Mouse (Mus musculus) limb, embryonic 11.5 days (tissue): ENCODE measurements around the gene Zfp882. TPM values are rescaled to one million over a fixed set of nuclear protein-coding genes. Genes with fewer than 3 reads are reported as not detected.

Experiments
- ATAC-seq: fragments of 200-750 bp; cut with Nextera tagmentation; 2 replicates; pipeline ENCODE4 v1.8.0; 2017; ENCODE audit warnings: low read depth; ENCODE audit not compliant: insufficient number of reproducible peaks, low FRiP score, low TSS enrichment
- DNase-seq: peaks from one replicate; pipeline ENCODE4 v3.0.0-alpha.2; 2015; ENCODE audit warnings: low spot score
- H3K27ac ChIP-seq: fragments of 300-500 bp; sonication (generic); replicated peaks from 2 replicates; pipeline ENCODE4 v1.5.1; 2014; ENCODE audit warnings: low read depth, mild to moderate bottlenecking, low read length
- H3K27me3 ChIP-seq: fragments of 300-500 bp; sonication (generic); 2 replicates; pipeline ENCODE4 v1.6.1; 2014; ENCODE audit warnings: mild to moderate bottlenecking, low read length, mixed read lengths; ENCODE audit not compliant: control insufficient read depth, insufficient read depth
- H3K36me3 ChIP-seq: fragments of 300-500 bp; sonication (generic); 2 replicates; pipeline ENCODE4 v1.6.1; 2014; ENCODE audit warnings: mild to moderate bottlenecking, low read length, moderate library complexity, mixed read lengths; ENCODE audit not compliant: control insufficient read depth, insufficient read depth
- H3K4me1 ChIP-seq: fragments of 300-500 bp; sonication (generic); 2 replicates; pipeline ENCODE4 v1.6.1; 2014; ENCODE audit warnings: low read length, mixed read lengths; ENCODE audit not compliant: control insufficient read depth, insufficient read depth
- H3K4me2 ChIP-seq: fragments of 300-500 bp; sonication (generic); 2 replicates; pipeline ENCODE4 v1.6.1; 2014; ENCODE audit warnings: low read depth, mild to moderate bottlenecking, moderate library complexity; ENCODE audit not compliant: severe bottlenecking
- H3K4me3 ChIP-seq: fragments of 300-500 bp; sonication (generic); 2 replicates; pipeline ENCODE4 v1.5.1; 2014; ENCODE audit warnings: low read depth, low read length
- H3K9ac ChIP-seq: fragments of 300-500 bp; sonication (generic); 2 replicates; pipeline ENCODE4 v1.6.1; 2014; ENCODE audit warnings: mild to moderate bottlenecking, low read length
- H3K9me3 ChIP-seq: fragments of 300-500 bp; sonication (generic); 2 replicates; pipeline ENCODE4 v1.6.1; 2016; ENCODE audit warnings: low read length; ENCODE audit not compliant: control insufficient read depth
- WGBS: fragments of 180-500 bp; shearing (Covaris S2); extraction: QIAGEN DNeasy Blood & Tissue Kit; methylation state at CpG from one replicate; pipeline ENCODE4 v1.1.7; 2014; 5-methylcytosine and 5-hydroxymethylcytosine counted together
- polyA plus RNA-seq: library from polyadenylated mRNA; unstranded; fragments of >200 nt; fragmentation: Nextera tagmentation; extraction: Ambion mirVana; gene quantifications from 2 replicates; pipeline ENCODE4 v1.2.1, GENCODE M21; 2014

Zfp882 gene
- polyA plus RNA-seq, 1 experiment from 2014 or later = 5.4 TPM

DNA sequence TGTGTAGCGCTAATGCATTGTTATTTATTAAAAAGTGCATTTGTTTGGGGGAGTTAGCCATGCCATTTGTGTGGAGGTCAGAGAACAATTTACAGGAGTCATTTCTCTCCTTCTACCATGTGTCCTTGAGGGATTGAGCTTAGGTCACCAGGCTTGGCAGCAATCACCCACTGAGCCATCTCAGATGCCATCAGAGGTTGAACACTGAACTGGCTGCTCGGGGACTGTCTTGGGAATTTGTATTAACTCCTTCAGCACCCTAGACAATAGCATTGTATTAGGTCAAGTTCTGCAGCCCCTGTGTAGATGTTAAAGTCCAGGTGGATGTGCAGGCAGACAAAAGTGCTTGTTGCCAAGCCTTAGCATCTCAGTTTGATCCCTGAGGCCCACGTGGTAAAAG lies 55.6 kb downstream of the Zfp882 start:
- Histone ChIP-seq H3K27ac (no peak overlapping the region), H3K9me3 (no peaks in the 10 kb centered on the region), H3K9ac (no peak overlapping the region), H3K4me1 (no peaks in the 10 kb centered on the region), H3K4me3 (no peak overlapping the region), H3K27me3 (no peaks in the 10 kb centered on the region), H3K36me3 (peaks cover 25% of the 10 kb centered on the region), H3K4me2 (no peak overlapping the region)
- 85% methylated on average over 3 of the region's 3 CpGs for WGBS
- ATAC-seq (no peak), DNase-seq (no peak)

DNA sequence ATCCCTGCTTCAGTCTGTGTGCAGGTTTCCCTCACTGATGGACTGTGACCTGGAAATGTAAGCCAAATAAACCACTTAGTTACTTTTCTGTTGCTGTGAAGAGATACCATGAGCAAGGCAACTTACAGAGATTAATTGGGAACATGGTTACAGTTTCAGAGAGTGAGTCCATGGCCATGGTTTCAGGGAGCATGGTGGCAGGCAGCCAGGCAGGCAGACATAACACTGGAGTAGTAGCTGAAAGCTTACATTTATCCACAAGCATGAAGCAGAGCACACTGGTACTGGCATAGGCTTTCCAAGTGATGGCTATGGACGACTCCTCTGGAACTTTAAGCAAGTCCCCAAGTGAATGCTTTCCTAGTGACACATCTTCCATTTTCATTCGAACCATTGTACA lies 56.8 kb downstream of the Zfp882 start:
- H3K4me2 ChIP-seq = no peak overlapping the region
- DNase-seq (no peak), ATAC-seq (no peak)
- no peaks in the 10 kb centered on the region for H3K27me3 ChIP-seq
- 90% methylated on average over 2 of the region's 2 CpGs for WGBS
- H3K9ac ChIP-seq = no peak overlapping the region
- no peak overlapping the region for H3K4me3 ChIP-seq
- H3K4me1 ChIP-seq = no peaks in the 10 kb centered on the region
- no peak overlapping the region for H3K27ac ChIP-seq
- H3K36me3 ChIP-seq = peaks cover 25% of the 10 kb centered on the region
- no peaks in the 10 kb centered on the region for H3K9me3 ChIP-seq

Other genes with a start within 250 kb of the Zfp882 start
- 0.50 and 0.59 TPM in 2 replicates for gene Unc13a, start 236.9 kb upstream of the Zfp882 start, polyA plus RNA-seq
- 1.4 and 2.5 TPM in 2 replicates for gene Jak3, start 232.3 kb upstream of the Zfp882 start, polyA plus RNA-seq
- gene Insl3, start 219.4 kb upstream of the Zfp882 start, polyA plus RNA-seq = not detected in 2 replicates
- gene B3gnt3, start 206.8 kb upstream of the Zfp882 start, polyA plus RNA-seq = 0.35 and 0.61 TPM in 2 replicates
- gene Fcho1, start 182.9 kb upstream of the Zfp882 start, polyA plus RNA-seq = 2.7 and 3.4 TPM in 2 replicates
- 4.2 and 4.5 TPM in 2 replicates for gene Zfp709, start 26.6 kb upstream of the Zfp882 start, polyA plus RNA-seq
- 34.0 and 39.2 TPM in 2 replicates for gene Zfp617, start within 50 bp of the Zfp882 start, polyA plus RNA-seq
- gene Zfp961, start 42.4 kb downstream of the Zfp882 start, polyA plus RNA-seq = 30.9 and 31.2 TPM in 2 replicates
- 0.30 and 1.0 TPM in 2 replicates for gene Cyp4f18, start 101.0 kb downstream of the Zfp882 start, polyA plus RNA-seq
- not detected in 2 replicates for gene Olfr372, start 132.6 kb downstream of the Zfp882 start, polyA plus RNA-seq
- 0.04 TPM in 1 of 2 replicates, not detected in the other for gene Olfr373, start 174.6 kb downstream of the Zfp882 start, polyA plus RNA-seq
- gene Olfr374, start 198.4 kb downstream of the Zfp882 start, polyA plus RNA-seq = not detected in 2 replicates
- 789 and 800 TPM in 2 replicates for gene Tpm4, start 226.4 kb downstream of the Zfp882 start, polyA plus RNA-seq